Mouse (Mus musculus) stomach, embryonic 15.5 days (tissue): ENCODE measurements at regions not wholly inside any gene's neighbourhood (a gene's known extent, or its start where the extent isn't known, plus 50 kb on each side); places are given as distances from the start of the nearest gene placed in this dataset.

Experiments used
- ATAC-seq: fragments of 200-750 bp; cut with Nextera tagmentation; 2 replicates; pipeline ENCODE4 v1.8.0; 2017; ENCODE audit warnings: low read depth, moderate number of reproducible peaks, moderate TSS enrichment; ENCODE audit not compliant: insufficient read depth, low FRiP score
- H3K27ac ChIP-seq: fragments of 300-500 bp; sonication (generic); 2 replicates; pipeline ENCODE4 v1.5.1; 2015; ENCODE audit warnings: mild to moderate bottlenecking, inconsistent platforms
- H3K27me3 ChIP-seq: fragments of 300-500 bp; sonication (generic); replicated peaks from 2 replicates; pipeline ENCODE4 v1.6.1; 2015; ENCODE audit warnings: inconsistent platforms
- H3K36me3 ChIP-seq: fragments of 300-500 bp; sonication (generic); 2 replicates; pipeline ENCODE4 v1.6.1; 2015; ENCODE audit warnings: inconsistent platforms
- H3K4me1 ChIP-seq: fragments of 300-500 bp; sonication (generic); 2 replicates; pipeline ENCODE4 v1.6.1; 2015; ENCODE audit warnings: inconsistent platforms
- H3K4me2 ChIP-seq: fragments of 300-500 bp; sonication (generic); 2 replicates; pipeline ENCODE4 v1.6.1; 2015; ENCODE audit warnings: mild to moderate bottlenecking, inconsistent platforms
- H3K4me3 ChIP-seq: fragments of 300-500 bp; sonication (generic); replicated peaks from 2 replicates; pipeline ENCODE4 v1.5.1; 2015; ENCODE audit warnings: inconsistent platforms
- H3K9ac ChIP-seq: fragments of 300-500 bp; sonication (generic); 2 replicates; pipeline ENCODE4 v1.6.1; 2015; ENCODE audit warnings: inconsistent platforms
- H3K9me3 ChIP-seq: fragments of 300-500 bp; sonication (generic); 2 replicates; pipeline ENCODE4 v1.6.1; 2016; ENCODE audit warnings: inconsistent platforms
- WGBS: fragments of 180-500 bp; shearing (Covaris S2); methylation state at CpG from one replicate; pipeline ENCODE4 v1.1.7; 2015; 5-methylcytosine and 5-hydroxymethylcytosine counted together

DNA sequence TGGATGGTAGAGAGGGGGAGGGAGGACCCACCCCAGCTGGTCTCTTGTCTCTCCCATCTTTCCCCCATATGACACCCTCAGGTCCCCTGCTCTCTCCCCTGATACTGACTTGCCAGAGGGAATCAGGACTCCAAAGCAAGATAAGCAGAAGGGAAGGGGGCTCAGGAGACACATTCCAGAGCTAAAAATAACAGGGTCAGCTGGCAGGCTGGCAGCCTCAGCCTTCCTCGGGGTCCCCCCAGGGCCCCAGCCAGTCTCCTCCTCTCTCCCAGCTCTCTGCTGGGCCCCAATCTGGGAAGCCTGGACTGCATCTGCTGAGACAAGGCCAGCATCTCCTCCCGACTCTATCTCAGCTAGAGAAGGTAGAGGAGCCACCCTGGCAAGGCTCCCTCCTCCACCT lies 66.4 kb downstream of the Irf2bpl start:
- no peak overlapping the region for H3K27ac ChIP-seq
- peaks cover 19% of the 10 kb centered on the region for H3K4me1 ChIP-seq
- no peak overlapping the region for H3K9ac ChIP-seq
- 16% methylated on average over 2 of the region's 2 CpGs for WGBS
- H3K36me3 ChIP-seq, result no peaks in the 10 kb centered on the region
- no peak overlapping the region for H3K4me2 ChIP-seq
- no peaks in the 10 kb centered on the region for H3K9me3 ChIP-seq
- no peak for ATAC-seq
- no peaks in the 10 kb centered on the region for H3K27me3 ChIP-seq
- H3K4me3 ChIP-seq, result no peak overlapping the region

DNA sequence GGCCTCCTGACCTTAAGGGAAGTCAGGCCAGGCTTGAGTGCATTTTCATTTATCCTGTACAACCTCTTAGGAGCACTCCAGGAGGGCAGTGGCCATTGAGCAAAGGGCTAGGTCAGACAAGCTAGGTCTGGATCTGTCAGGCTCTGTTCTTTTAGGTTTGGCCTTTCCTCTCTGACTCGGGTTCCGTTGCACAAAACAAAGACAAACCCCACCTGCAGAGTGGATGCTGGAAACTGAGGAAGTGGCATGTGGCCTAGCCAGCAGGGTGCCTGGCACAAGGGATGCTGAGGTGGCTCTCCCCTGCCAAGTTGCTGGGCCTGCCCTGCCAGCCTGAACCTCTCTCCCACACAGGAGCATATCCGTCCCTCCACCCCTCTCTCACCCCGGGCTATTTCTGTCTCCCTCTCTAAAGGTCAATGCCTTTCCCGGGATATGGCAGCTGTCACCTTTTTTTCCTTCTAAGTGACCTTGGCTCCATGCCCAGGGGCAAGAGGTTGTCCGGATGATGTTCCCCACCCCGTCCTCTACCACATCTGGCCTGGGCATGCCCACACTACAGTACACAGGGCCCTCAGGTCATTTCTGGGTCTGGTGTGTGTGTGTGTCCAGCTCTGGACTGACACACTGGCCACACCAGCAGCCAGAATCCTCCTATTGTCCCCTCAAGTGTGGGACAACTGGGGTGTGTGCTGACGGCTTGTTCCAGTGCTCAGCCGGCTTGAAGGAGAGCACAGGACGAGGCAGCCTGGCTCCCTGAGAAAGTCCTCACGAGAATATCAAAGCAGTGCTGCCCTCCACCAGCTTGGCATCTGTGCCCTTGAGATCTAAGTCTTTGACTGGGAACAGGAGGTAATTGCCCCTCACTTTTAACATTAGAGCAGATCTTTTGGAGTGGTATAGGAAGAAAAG lies 67.6 kb downstream of the Irf2bpl start:
- peak; percentile 32; the same call in 1 of the 2 replicates for ATAC-seq
- no peak overlapping the region for H3K4me3 ChIP-seq
- peak overlapping the region; percentile 54; the same call in 1 of the 2 replicates for H3K27ac ChIP-seq
- H3K4me2 ChIP-seq, result no peak overlapping the region
- WGBS, result 44% methylated on average over 11 of the region's 11 CpGs
- H3K27me3 ChIP-seq, result no peaks in the 10 kb centered on the region
- H3K9ac ChIP-seq, result no peak overlapping the region
- H3K9me3 ChIP-seq, result no peaks in the 10 kb centered on the region
- no peaks in the 10 kb centered on the region for H3K36me3 ChIP-seq
- H3K4me1 ChIP-seq, result peaks cover 19% of the 10 kb centered on the region

DNA sequence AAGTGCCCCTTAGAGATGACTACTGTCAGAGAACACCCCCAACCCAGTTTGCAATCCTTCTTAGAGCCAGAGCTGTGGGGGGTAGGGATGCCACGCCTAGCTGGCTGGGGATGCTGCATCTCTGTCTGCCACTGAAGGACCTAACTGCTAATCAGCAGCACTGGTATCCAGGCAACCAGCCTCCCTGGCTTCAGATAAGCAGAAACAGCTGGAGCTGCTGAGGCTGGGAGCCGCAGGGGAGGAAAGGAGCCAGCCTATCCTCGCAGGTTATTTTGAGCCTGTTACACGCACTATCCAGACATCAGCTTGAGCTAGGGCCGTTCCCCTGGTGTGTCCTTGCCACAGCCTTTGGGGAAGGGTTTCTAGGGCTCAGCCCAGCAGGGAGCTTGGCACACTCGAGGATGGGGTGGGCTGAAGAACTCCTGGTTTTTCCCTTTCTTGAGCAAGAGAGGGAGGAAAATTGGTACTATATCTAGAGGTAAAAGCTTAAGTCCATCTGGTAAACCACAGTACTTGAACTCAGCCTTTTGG lies 68.4 kb downstream of the Irf2bpl start:
- no peaks in the 10 kb centered on the region for H3K9me3 ChIP-seq
- H3K4me3 ChIP-seq, result no peak overlapping the region
- no peaks in the 10 kb centered on the region for H3K27me3 ChIP-seq
- H3K36me3 ChIP-seq, result no peaks in the 10 kb centered on the region
- peak overlapping the region; percentile 54; the same call in 1 of the 2 replicates for H3K27ac ChIP-seq
- 14% methylated on average over 6 of the region's 6 CpGs for WGBS
- peaks cover 24% of the 10 kb centered on the region for H3K4me1 ChIP-seq
- no peak overlapping the region for H3K9ac ChIP-seq
- peak; percentile 60; the same call in 1 of the 2 replicates for ATAC-seq
- H3K4me2 ChIP-seq, result no peak overlapping the region

- no peaks in the 10 kb centered on the region for H3K9me3 ChIP-seq
- H3K9ac ChIP-seq, result no peak overlapping the region
- H3K4me3 ChIP-seq, result no peak overlapping the region
- WGBS, result 89% methylated on average over 7 of the region's 7 CpGs
- H3K4me1 ChIP-seq, result peaks cover 31% of the 10 kb centered on the region
- no peaks in the 10 kb centered on the region for H3K27me3 ChIP-seq
- no peaks in the 10 kb centered on the region for H3K36me3 ChIP-seq
- H3K27ac ChIP-seq, result no peak overlapping the region
- no peak for ATAC-seq
- H3K4me2 ChIP-seq, result no peak overlapping the region
Measured at GRCm38 (mm10) chr12:86814740-86815139, 69.9 kb downstream of the Irf2bpl start.
